Mouse (Mus musculus): Measurements from ENCODE around the gene Smco4. TPM values are rescaled to one million over a fixed set of nuclear protein-coding genes. Genes with fewer than 3 reads are reported as not detected.
"Not testable (repeated sequence)": the region's sequence is repeated elsewhere in the genome, so short reads cannot be mapped to it uniquely, and the experiment has no call there.

The Smco4 gene
- polyA plus RNA-seq, 1 experiment = 10.5 TPM

DNA sequence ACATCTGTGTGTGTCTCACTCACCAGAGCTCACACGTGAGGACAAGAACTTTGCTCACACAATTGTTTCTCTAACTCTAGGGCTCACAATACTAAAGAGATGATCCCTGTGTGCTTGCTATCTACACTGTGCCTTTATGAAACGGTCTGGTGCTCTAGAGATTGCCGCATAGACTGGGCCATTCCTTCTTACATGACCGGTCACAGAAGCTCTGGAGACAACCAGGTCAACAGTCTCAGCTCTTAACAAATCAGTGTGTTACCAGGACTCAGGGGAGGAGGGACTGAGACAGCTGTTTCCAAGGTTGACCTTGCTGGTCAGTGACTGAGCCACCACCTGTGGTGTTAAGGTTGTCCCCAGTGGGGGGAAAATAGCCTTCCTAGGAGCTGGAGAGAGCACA lies 1.5 kb upstream of the Smco4 start:
- Histone ChIP-seq H3K27me3 (ENCODE audit: control insufficient read depth, insufficient read depth, insufficient read length) (no peaks in the 10 kb centered on the region), H3K4me3 (no peak overlapping the region), H3K4me2 (ENCODE audit: low read depth) (no peak overlapping the region), H3ac (ENCODE audit: control insufficient read depth, insufficient read length) (no peak overlapping the region), H3K36me3 (ENCODE audit: control insufficient read depth, insufficient read depth) (no peaks in the 10 kb centered on the region), H3K79me2 (ENCODE audit: control insufficient read depth, insufficient read depth) (no peaks in the 10 kb centered on the region)
- no peak for TF ChIP-seq TCF12 (IDR thresholded peaks at IDR 0.05; ENCODE audit: insufficient read depth, poor library complexity, severe bottlenecking)
- TF ChIP-seq TCF3 (IDR thresholded peaks at IDR 0.05; ENCODE audit: insufficient read length, low read depth) = no peak
- no peak for TF ChIP-seq MAX (IDR thresholded peaks at IDR 0.05; ENCODE audit: low read depth)
- no peak for TF ChIP-seq REST (IDR thresholded peaks at IDR 0.05; ENCODE audit: insufficient read depth, insufficient read length)
- no peak for TF ChIP-seq POLR2AphosphoS2 (IDR thresholded peaks at IDR 0.05; ENCODE audit: insufficient read length, low read depth)
- TF ChIP-seq SRF (IDR thresholded peaks at IDR 0.05; ENCODE audit: control insufficient read depth, insufficient read length, low read depth) = no peak
- no peak for TF ChIP-seq MYOG (IDR thresholded peaks at IDR 0.05; ENCODE audit: control insufficient read depth in 1 of 3, insufficient read depth in 1 of 3, insufficient read length in 2 of 3, low read depth in 2 of 3)
- TF ChIP-seq POLR2A (IDR thresholded peaks at IDR 0.05; ENCODE audit: insufficient read length, low read depth) = no peak
- no peak for TF ChIP-seq MYOD1 (IDR thresholded peaks at IDR 0.05; ENCODE audit: control insufficient read depth in 1 of 3, insufficient read length in 2 of 3, low read depth in 2 of 3)
- no peak for TF ChIP-seq E2F4 (IDR thresholded peaks at IDR 0.05; ENCODE audit: insufficient read depth)
- no peak for TF ChIP-seq USF1 (IDR thresholded peaks at IDR 0.05; ENCODE audit: low read depth)
- no peak for TF ChIP-seq CEBPB (IDR thresholded peaks at IDR 0.05; ENCODE audit: insufficient read depth, poor library complexity, severe bottlenecking)

DNA sequence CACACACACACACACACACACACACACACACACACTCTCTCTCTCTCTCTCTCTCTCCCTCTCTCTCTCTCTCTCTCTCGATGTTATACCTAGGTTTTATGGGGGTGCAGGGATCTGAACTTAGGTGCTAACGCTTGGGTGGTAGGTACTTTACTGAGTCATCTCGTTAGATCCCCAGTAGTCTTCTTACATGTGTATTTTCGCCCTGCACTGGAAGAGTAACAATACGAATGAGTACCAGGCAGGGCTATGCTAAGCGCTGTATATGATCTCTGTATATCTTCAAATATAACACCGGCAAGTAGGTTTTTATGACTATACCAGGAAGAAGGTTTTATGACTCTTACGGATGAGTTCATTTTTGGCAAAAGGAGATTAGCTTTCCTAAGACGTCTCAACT lies 831 bp upstream of the Smco4 start:
- TF ChIP-seq MYOD1 (IDR thresholded peaks at IDR 0.05; ENCODE audit: control insufficient read depth in 1 of 3, insufficient read length in 2 of 3, low read depth in 2 of 3) = no peak
- H3K27me3 ChIP-seq (ENCODE audit: control insufficient read depth, insufficient read depth, insufficient read length) = no peaks in the 10 kb centered on the region
- no peak overlapping the region for H3K4me2 ChIP-seq (ENCODE audit: low read depth)
- H3K79me2 ChIP-seq (ENCODE audit: control insufficient read depth, insufficient read depth) = no peaks in the 10 kb centered on the region
- no peaks in the 10 kb centered on the region for H3K36me3 ChIP-seq (ENCODE audit: control insufficient read depth, insufficient read depth)
- H3ac ChIP-seq (ENCODE audit: control insufficient read depth, insufficient read length) = no peak overlapping the region
- H3K4me3 ChIP-seq = no peak overlapping the region

DNA sequence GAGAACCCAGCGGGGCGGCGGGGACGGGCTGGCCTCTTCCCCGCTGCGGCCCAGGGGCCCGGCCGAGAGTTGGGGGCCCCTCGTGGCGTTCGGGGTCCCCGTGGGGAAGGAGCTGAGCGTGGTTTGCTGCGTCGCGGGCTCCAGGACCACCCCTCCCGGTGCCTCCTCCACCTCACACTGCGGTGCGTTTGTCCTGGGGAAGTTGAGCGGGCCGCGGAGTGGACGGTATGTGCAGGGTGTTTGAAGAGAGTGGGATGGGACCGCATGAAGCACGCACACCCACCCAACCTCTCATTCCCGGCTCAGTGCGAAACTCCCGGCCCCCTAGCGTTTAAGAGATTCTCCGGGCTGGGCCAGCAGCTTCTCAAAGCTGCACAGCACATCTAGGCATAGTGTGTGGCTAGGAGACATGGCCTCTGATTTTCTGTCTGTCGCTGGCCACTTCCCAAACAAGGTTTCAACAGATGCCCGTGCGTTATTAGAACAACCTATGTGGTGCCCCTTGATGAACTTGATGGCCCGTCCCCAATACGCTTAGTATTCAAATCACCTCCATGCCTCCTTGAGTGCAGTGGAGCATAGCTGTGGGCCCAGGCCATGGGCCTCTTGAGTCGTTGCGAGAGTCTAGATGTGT lies 810 bp downstream of the Smco4 start:
- Histone ChIP-seq H3K4me3 (peak overlapping the region; percentile 25), H3K4me2 (ENCODE audit: low read depth) (peak overlapping the region; percentile 79), H3K27me3 (ENCODE audit: control insufficient read depth, insufficient read depth, insufficient read length) (no peaks in the 10 kb centered on the region), H3K79me2 (ENCODE audit: control insufficient read depth, insufficient read depth) (no peaks in the 10 kb centered on the region), H3ac (ENCODE audit: control insufficient read depth, insufficient read length) (peak overlapping the region; percentile 47), H3K36me3 (ENCODE audit: control insufficient read depth, insufficient read depth) (no peaks in the 10 kb centered on the region)
- no peak for TF ChIP-seq MYOD1 (IDR thresholded peaks at IDR 0.05; ENCODE audit: control insufficient read depth in 1 of 3, insufficient read length in 2 of 3, low read depth in 2 of 3)
- no peak for TF ChIP-seq CEBPB (IDR thresholded peaks at IDR 0.05; ENCODE audit: insufficient read depth, poor library complexity, severe bottlenecking)
- TF ChIP-seq POLR2A (IDR thresholded peaks at IDR 0.05; ENCODE audit: insufficient read length, low read depth) = no peak

DNA sequence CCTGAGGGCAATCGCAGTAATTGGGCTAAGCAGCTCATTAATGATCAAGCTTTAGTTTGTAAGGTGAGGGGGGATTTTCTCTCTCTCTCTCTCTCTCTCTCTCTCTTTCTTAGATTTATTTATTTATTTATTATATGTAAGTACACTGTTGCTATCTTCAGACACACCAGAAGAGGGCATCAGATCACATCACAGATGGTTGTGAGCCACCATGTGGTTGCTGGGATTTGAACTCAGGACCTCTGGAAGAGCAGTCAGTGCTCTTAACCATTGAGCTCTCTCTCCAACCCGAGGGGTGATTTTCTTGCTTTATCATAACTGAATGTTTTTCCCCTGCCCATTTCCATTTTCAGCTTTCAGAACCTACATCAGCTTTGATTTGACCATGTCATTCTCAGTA lies 2.0 kb downstream of the Smco4 start:
- H3K4me3 ChIP-seq; H3K36me3 ChIP-seq (ENCODE audit: control insufficient read depth, insufficient read depth); H3K79me2 ChIP-seq (ENCODE audit: control insufficient read depth, insufficient read depth); H3K4me2 ChIP-seq (ENCODE audit: low read depth); H3ac ChIP-seq (ENCODE audit: control insufficient read depth, insufficient read length); H3K27me3 ChIP-seq (ENCODE audit: control insufficient read depth, insufficient read depth, insufficient read length): not testable (repeated sequence)

DNA sequence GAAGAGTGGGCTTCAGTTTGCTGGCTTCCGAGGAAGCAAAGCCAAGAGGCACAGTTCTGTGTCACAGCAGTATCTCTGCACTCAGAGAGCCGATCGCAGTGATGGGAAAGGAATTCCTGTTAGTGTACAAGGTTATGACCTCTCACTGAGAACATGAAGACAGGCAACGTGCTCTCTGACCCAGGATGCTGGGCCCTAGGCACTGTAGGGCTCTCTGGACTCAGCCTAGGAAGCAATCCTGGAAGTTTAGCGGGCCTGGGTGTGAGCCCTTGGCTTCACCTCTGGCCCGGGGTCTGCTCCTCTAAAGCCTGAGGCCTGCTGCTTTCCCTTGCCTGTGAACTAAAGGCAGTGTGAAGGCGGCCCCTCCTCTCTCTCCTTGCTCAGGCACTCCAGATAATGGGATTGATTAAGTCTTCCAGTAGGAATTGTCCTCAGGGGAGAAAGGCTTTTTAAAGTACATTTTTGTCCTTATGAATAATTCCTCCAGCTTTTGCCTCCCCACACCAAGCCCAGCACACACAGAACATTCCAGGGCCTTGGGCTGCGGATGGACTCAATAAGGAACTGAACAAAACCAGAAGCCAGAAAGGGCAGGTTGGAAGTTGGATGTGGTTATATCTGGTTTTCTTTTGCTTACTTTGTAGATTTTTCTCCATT lies 2.8 kb downstream of the Smco4 start:
- Histone ChIP-seq H3K79me2 (ENCODE audit: control insufficient read depth, insufficient read depth) (no peaks in the 10 kb centered on the region), H3K36me3 (ENCODE audit: control insufficient read depth, insufficient read depth) (no peaks in the 10 kb centered on the region), H3K27me3 (ENCODE audit: control insufficient read depth, insufficient read depth, insufficient read length) (no peaks in the 10 kb centered on the region), H3K4me2 (ENCODE audit: low read depth) (no peak overlapping the region), H3K4me3 (no peak overlapping the region), H3ac (ENCODE audit: control insufficient read depth, insufficient read length) (no peak overlapping the region)
- TF ChIP-seq POLR2A (IDR thresholded peaks at IDR 0.05; ENCODE audit: insufficient read length, low read depth) (no peak), POLR2AphosphoS2 (IDR thresholded peaks at IDR 0.05; ENCODE audit: insufficient read length, low read depth) (no peak), CEBPB (IDR thresholded peaks at IDR 0.05; ENCODE audit: insufficient read depth, poor library complexity, severe bottlenecking) (no peak)

DNA sequence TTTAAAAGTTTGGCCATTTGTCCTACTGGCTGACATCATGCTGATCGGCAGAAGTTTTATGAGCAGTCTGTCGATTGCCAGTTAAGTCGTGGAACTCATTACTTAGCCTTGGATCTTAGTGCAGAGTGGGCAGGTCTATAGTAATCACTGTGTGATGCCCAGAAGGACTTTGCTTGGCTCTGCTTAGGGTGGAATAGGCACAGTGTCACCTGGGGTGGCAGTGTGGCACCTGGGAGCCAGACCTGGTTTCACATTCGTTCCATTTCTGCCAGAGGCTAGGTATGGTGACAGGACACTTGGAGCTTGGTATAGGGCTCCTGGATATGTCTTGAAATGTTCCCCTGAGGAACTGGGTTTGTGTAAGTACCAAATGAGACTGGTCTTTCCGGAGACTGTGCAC lies 6.8 kb downstream of the Smco4 start:
- Histone ChIP-seq H3K4me2 (ENCODE audit: low read depth) (no peak overlapping the region), H3K4me3 (no peak overlapping the region), H3ac (ENCODE audit: control insufficient read depth, insufficient read length) (no peak overlapping the region), H3K27me3 (ENCODE audit: control insufficient read depth, insufficient read depth, insufficient read length) (no peaks in the 10 kb centered on the region), H3K36me3 (ENCODE audit: control insufficient read depth, insufficient read depth) (no peaks in the 10 kb centered on the region), H3K79me2 (ENCODE audit: control insufficient read depth, insufficient read depth) (no peaks in the 10 kb centered on the region)
- no peak for TF ChIP-seq POLR2AphosphoS2 (IDR thresholded peaks at IDR 0.05; ENCODE audit: insufficient read length, low read depth)
- TF ChIP-seq USF1 (IDR thresholded peaks at IDR 0.05; ENCODE audit: low read depth) = no peak
- no peak for TF ChIP-seq CEBPB (IDR thresholded peaks at IDR 0.05; ENCODE audit: insufficient read depth, poor library complexity, severe bottlenecking)
- TF ChIP-seq E2F4 (IDR thresholded peaks at IDR 0.05; ENCODE audit: insufficient read depth) = no peak
- TF ChIP-seq SRF (IDR thresholded peaks at IDR 0.05; ENCODE audit: control insufficient read depth, insufficient read length, low read depth) = no peak
- no peak for TF ChIP-seq MYOD1 (IDR thresholded peaks at IDR 0.05; ENCODE audit: control insufficient read depth in 1 of 3, insufficient read length in 2 of 3, low read depth in 2 of 3)
- TF ChIP-seq POLR2A (IDR thresholded peaks at IDR 0.05; ENCODE audit: insufficient read length, low read depth) = no peak
- TF ChIP-seq TCF12 (IDR thresholded peaks at IDR 0.05; ENCODE audit: insufficient read depth, poor library complexity, severe bottlenecking) = no peak
- TF ChIP-seq MYOG (IDR thresholded peaks at IDR 0.05; ENCODE audit: control insufficient read depth in 1 of 3, insufficient read depth in 1 of 3, insufficient read length in 2 of 3, low read depth in 2 of 3) = no peak
- no peak for TF ChIP-seq TCF3 (IDR thresholded peaks at IDR 0.05; ENCODE audit: insufficient read length, low read depth)
- TF ChIP-seq REST (IDR thresholded peaks at IDR 0.05; ENCODE audit: insufficient read depth, insufficient read length) = no peak
- TF ChIP-seq MAX (IDR thresholded peaks at IDR 0.05; ENCODE audit: low read depth) = no peak

Measured in myocyte (in vitro differentiated cells).